Mouse (Mus musculus): ENCODE results near the gene Camk1. TPM values are rescaled to one million over a fixed set of nuclear protein-coding genes. Genes with fewer than 3 reads are reported as not detected.

Gene Camk1
- polyA plus RNA-seq, 1 experiment from 2014 or later = 110 TPM

DNA sequence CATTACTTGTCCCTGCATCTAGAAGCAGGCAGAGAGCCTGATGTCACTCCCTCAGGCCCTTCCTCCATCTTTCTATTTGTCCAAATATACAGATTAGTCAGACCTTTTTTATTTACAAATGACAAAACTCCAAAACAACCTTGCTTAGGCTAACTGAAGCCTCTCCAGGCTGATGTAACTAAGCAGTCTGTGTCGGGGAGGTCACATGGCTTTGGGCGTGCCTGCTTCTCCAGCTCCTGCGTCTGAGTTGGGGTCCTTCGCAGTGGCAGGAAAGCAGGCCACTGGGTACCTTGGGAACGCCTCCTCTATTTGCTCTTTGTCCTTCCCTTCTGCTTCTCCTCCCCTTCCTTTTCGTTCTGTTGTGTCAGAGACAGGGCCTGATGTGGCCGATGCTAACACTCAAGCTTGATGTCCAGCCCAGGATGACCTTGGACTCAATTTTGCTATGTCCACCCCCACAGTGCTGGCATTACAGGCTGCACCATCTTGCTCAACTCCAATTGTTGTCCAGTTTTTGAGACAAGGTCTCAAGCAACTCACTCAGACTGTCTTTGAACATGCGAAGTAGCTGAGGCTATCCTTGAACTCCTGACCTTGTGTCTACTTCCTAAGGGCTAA lies 20.8 kb upstream of the Camk1 start:
- Histone ChIP-seq H3K36me3 (ENCODE audit: insufficient read depth, low read length) (peaks cover 11% of the 10 kb centered on the region; the same call in 1 of the 2 replicates), H3K4me2 (replicated peaks; ENCODE audit: low read depth, low read length) (no peak overlapping the region), H3K9me3 (ENCODE audit: low read length) (no peaks in the 10 kb centered on the region), H3K9ac (replicated peaks; ENCODE audit: low read depth) (no peak overlapping the region), H3K4me3 (ENCODE audit: low read depth, low read length) (no peak overlapping the region), H3K27ac (ENCODE audit: low read length) (no peak overlapping the region), H3K27me3 (replicated peaks; ENCODE audit: insufficient read depth, low read length) (no peaks in the 10 kb centered on the region), H3K4me1 (ENCODE audit: insufficient read depth, low read depth, low read length) (no peaks in the 10 kb centered on the region)
- DNase-seq (ENCODE audit: low spot score) (no peak), ATAC-seq (no peak; the same call in 1 of the 2 replicates)
- 66% methylated on average over 8 of the region's 8 CpGs for WGBS
- TF ChIP-seq EP300 (IDR thresholded peaks at IDR 0.05) (no peak), CTCF (IDR thresholded peaks at IDR 0.05) (no peak)

DNA sequence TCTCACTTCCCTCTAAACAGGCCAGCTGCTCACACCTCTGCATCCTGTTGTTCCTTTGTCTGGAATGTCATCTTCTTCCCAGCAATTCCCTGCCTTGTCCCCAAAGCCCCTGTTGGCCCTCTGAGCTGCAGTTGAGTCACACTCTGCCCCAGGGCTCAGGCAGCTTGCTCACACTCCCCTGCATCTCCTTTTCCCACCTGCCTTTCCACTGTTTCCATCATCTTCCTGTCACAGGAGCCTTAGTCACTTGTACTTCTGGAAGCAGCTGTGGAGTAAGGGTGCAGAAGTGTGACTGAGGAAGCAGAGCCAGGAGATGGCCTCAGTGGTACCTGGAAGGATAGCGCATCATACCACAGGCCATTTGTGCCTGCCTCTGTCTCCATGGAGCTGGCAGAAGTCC lies 18.5 kb upstream of the Camk1 start:
- no peaks in the 10 kb centered on the region for H3K4me1 ChIP-seq (ENCODE audit: insufficient read depth, low read depth, low read length)
- H3K4me3 ChIP-seq (ENCODE audit: low read depth, low read length) = no peak overlapping the region
- H3K27me3 ChIP-seq (replicated peaks; ENCODE audit: insufficient read depth, low read length) = no peaks in the 10 kb centered on the region
- H3K27ac ChIP-seq (ENCODE audit: low read length) = no peak overlapping the region
- no peak overlapping the region for H3K4me2 ChIP-seq (replicated peaks; ENCODE audit: low read depth, low read length)
- no peak for TF ChIP-seq EP300 (IDR thresholded peaks at IDR 0.05)
- TF ChIP-seq CTCF (IDR thresholded peaks at IDR 0.05) = no peak
- no peak for ATAC-seq
- H3K9ac ChIP-seq (replicated peaks; ENCODE audit: low read depth) = no peak overlapping the region
- 90% methylated on average over 1 of the region's 1 CpGs for WGBS
- DNase-seq (ENCODE audit: low spot score) = no peak
- H3K36me3 ChIP-seq (ENCODE audit: insufficient read depth, low read length) = no peaks in the 10 kb centered on the region
- no peaks in the 10 kb centered on the region for H3K9me3 ChIP-seq (ENCODE audit: low read length)

DNA sequence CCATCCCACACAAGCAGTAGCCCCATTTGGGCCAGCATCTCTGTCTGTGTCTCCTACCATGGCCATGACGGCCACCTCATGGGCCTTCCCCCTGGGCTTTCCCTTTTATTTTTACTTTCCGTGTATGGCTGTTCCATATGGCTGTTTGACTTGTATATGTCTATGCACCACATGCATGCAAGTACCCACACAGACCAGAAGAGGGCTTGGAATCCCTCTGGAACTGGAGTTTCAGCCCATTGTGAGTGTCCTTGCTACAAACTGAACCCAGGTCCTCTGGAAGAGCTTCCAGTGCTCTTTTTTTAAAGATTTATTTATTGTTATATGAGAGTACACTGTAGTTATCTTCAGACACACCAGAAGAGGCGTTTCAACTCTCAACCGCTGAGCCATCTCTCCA lies 17.7 kb upstream of the Camk1 start:
- H3K4me2 ChIP-seq (replicated peaks; ENCODE audit: low read depth, low read length) = no peak overlapping the region
- TF ChIP-seq EP300 (IDR thresholded peaks at IDR 0.05) = no peak
- TF ChIP-seq CTCF (IDR thresholded peaks at IDR 0.05) = peak; percentile 22; the same call in 1 of the 2 replicates
- ATAC-seq (no peak), DNase-seq (ENCODE audit: low spot score) (no peak)
- no peaks in the 10 kb centered on the region for H3K36me3 ChIP-seq (ENCODE audit: insufficient read depth, low read length)
- H3K27me3 ChIP-seq (replicated peaks; ENCODE audit: insufficient read depth, low read length) = no peaks in the 10 kb centered on the region
- WGBS = 73% methylated on average over 4 of the region's 4 CpGs
- H3K9me3 ChIP-seq (ENCODE audit: low read length) = no peaks in the 10 kb centered on the region
- H3K4me1 ChIP-seq (ENCODE audit: insufficient read depth, low read depth, low read length) = no peaks in the 10 kb centered on the region
- H3K9ac ChIP-seq (replicated peaks; ENCODE audit: low read depth) = no peak overlapping the region
- no peak overlapping the region for H3K27ac ChIP-seq (ENCODE audit: low read length)
- H3K4me3 ChIP-seq (ENCODE audit: low read depth, low read length) = no peak overlapping the region

DNA sequence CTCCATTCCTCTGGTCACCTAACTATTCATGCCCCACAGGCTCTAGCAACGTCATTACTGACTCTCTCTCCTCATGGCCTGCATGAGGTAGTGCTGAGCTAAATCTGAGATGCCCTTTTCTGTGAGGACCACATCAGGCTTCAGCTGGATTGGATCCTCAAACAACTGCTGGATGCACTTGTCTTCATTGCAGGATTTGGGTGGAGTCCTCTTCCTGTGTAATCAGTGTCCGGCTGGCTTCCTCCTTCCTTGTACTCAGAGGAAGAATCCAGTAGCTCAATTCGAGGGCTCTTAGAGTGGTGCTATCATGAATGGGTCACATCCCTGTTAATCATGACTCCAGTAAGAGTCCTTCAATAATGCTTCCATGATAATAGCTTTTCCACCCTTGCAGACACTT lies 9.9 kb upstream of the Camk1 start:
- Histone ChIP-seq H3K36me3 (ENCODE audit: insufficient read depth, low read length) (no peaks in the 10 kb centered on the region), H3K4me2 (replicated peaks; ENCODE audit: low read depth, low read length) (no peak overlapping the region), H3K4me3 (ENCODE audit: low read depth, low read length) (no peak overlapping the region), H3K27me3 (replicated peaks; ENCODE audit: insufficient read depth, low read length) (no peaks in the 10 kb centered on the region), H3K4me1 (ENCODE audit: insufficient read depth, low read depth, low read length) (no peaks in the 10 kb centered on the region), H3K27ac (ENCODE audit: low read length) (no peak overlapping the region), H3K9me3 (ENCODE audit: low read length) (no peaks in the 10 kb centered on the region), H3K9ac (replicated peaks; ENCODE audit: low read depth) (no peak overlapping the region)
- WGBS = 37% methylated on average over 3 of the region's 3 CpGs
- DNase-seq (ENCODE audit: low spot score) (peak; percentile 27), ATAC-seq (peak; percentile 19; the same call in 1 of the 2 replicates)
- TF ChIP-seq EP300 (IDR thresholded peaks at IDR 0.05) = no peak

DNA sequence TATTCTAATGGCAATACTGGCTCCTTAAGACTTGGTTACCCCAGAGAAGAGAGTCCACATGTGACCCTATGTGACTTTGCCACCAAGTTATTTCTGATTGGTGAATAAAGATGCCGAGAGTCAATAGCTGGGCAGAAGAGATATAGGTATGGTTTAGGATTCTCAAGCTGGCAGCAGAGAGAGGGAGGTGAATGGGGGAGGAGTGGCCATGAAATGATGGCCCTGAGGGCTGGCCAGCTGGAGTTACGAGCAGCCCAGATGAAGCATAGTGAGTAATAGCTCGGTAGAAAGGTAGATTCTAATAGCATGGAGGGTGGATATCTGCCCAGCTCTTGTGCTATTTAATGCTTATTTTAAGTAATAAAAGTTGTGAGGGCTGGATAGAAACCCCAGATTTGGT lies 9.0 kb upstream of the Camk1 start:
- TF ChIP-seq CTCF (IDR thresholded peaks at IDR 0.05) (no peak), EP300 (IDR thresholded peaks at IDR 0.05) (no peak)
- no peak overlapping the region for H3K4me3 ChIP-seq (ENCODE audit: low read depth, low read length)
- no peak for ATAC-seq

DNA sequence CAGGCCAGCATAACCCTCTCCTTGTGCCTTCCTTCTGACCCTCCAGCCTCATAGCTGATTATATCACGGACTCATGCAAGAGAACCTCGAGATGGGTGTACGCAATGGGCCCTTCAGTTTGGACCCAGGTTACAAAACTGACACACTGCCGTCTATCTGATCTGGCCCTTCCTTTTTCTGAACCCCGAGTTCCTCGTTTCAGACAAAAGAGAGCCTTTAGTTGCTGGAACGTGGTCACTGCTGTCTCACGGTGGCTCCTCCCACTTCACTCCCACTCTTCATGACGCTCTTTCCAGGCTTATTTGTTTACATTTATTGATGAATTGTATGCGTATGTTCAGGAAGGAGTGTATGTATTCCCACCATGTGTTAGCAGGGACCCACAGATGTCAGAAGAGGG lies 7.9 kb upstream of the Camk1 start:
- no peak overlapping the region for H3K4me3 ChIP-seq (ENCODE audit: low read depth, low read length)
- H3K4me1 ChIP-seq (ENCODE audit: insufficient read depth, low read depth, low read length) = no peaks in the 10 kb centered on the region
- 39% methylated on average over 10 of the region's 10 CpGs for WGBS
- no peak overlapping the region for H3K27ac ChIP-seq (ENCODE audit: low read length)
- H3K4me2 ChIP-seq (replicated peaks; ENCODE audit: low read depth, low read length) = no peak overlapping the region
- no peak for TF ChIP-seq EP300 (IDR thresholded peaks at IDR 0.05)
- no peak for TF ChIP-seq CTCF (IDR thresholded peaks at IDR 0.05)
- DNase-seq (ENCODE audit: low spot score) = peak; percentile 31
- no peaks in the 10 kb centered on the region for H3K9me3 ChIP-seq (ENCODE audit: low read length)
- no peaks in the 10 kb centered on the region for H3K27me3 ChIP-seq (replicated peaks; ENCODE audit: insufficient read depth, low read length)
- H3K36me3 ChIP-seq (ENCODE audit: insufficient read depth, low read length) = no peaks in the 10 kb centered on the region
- no peak overlapping the region for H3K9ac ChIP-seq (replicated peaks; ENCODE audit: low read depth)
- ATAC-seq = no peak

More for the DNA sequence above, 9.0 kb upstream of the Camk1 start:
- Histone ChIP-seq H3K4me2 (replicated peaks; ENCODE audit: low read depth, low read length) (no peak overlapping the region), H3K27me3 (replicated peaks; ENCODE audit: insufficient read depth, low read length) (no peaks in the 10 kb centered on the region), H3K4me1 (ENCODE audit: insufficient read depth, low read depth, low read length) (no peaks in the 10 kb centered on the region), H3K36me3 (ENCODE audit: insufficient read depth, low read length) (no peaks in the 10 kb centered on the region), H3K27ac (ENCODE audit: low read length) (no peak overlapping the region), H3K9ac (replicated peaks; ENCODE audit: low read depth) (no peak overlapping the region), H3K9me3 (ENCODE audit: low read length) (no peaks in the 10 kb centered on the region)
- no peak for DNase-seq (ENCODE audit: low spot score)
- 78% methylated on average over 3 of the region's 3 CpGs for WGBS

DNA sequence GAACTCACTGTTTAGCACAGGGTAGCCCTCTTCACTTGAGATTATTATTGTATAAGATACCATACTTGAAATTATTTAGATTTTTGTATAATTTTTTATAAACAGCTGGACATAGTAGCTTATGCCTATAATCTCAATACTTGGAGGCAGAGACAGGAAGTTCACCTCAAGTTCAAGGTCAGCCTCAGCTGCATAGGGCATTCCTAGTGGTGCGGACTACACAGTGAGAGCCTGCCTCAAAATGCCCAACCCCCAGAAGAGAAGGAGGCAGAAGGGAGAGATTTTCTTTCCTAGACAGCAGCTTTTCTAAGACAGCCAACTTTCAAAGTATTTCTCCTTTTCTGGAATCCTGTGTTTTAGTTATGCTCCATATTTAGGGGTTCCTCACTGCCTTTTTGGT lies 7.4 kb upstream of the Camk1 start:
- Histone ChIP-seq H3K27ac (ENCODE audit: low read length) (no peak overlapping the region), H3K4me1 (ENCODE audit: insufficient read depth, low read depth, low read length) (no peaks in the 10 kb centered on the region), H3K36me3 (ENCODE audit: insufficient read depth, low read length) (no peaks in the 10 kb centered on the region), H3K9me3 (ENCODE audit: low read length) (no peaks in the 10 kb centered on the region), H3K4me2 (replicated peaks; ENCODE audit: low read depth, low read length) (no peak overlapping the region), H3K9ac (replicated peaks; ENCODE audit: low read depth) (no peak overlapping the region), H3K4me3 (ENCODE audit: low read depth, low read length) (no peak overlapping the region), H3K27me3 (replicated peaks; ENCODE audit: insufficient read depth, low read length) (no peaks in the 10 kb centered on the region)
- ATAC-seq (no peak), DNase-seq (ENCODE audit: low spot score) (no peak)
- 71% methylated on average over 1 of the region's 1 CpGs for WGBS
- TF ChIP-seq EP300 (IDR thresholded peaks at IDR 0.05) (no peak), CTCF (IDR thresholded peaks at IDR 0.05) (no peak)
